Mouse (Mus musculus): ENCODE data around the gene Mthfd2. TPM values are rescaled to one million over a fixed set of nuclear protein-coding genes. Genes with fewer than 3 reads are reported as not detected.

Gene Mthfd2
- polyA plus RNA-seq (2015; fragmentation: Nextera tagmentation; extraction: Ambion mirVana), result 27.6 and 30.9 TPM in 2 replicates

- Histone ChIP-seq H3K36me3 (peaks cover 24% of the 10 kb centered on the region), H3K27ac (replicated peaks) (peak within 1 kb of the TSS; percentile 95), H3K27me3 (replicated peaks) (no peaks in the 10 kb centered on the region), H3K9ac (peak within 1 kb of the TSS; percentile 95), H3K9me3 (no peaks in the 10 kb centered on the region), H3K4me3 (peak within 1 kb of the TSS; percentile 70), H3K4me2 (peak within 1 kb of the TSS; percentile 88), H3K4me1 (peaks cover 22% of the 10 kb centered on the region)
- 1% methylated on average over 52 of the region's 65 CpGs for WGBS
- peak; percentile 96 for ATAC-seq (ENCODE audit: extremely low read depth, insufficient number of reproducible peaks, low FRiP score, low TSS enrichment)
These were observed at the start of gene Mthfd2, which contains the start of gene Mob1a for GRCm38 (mm10) chr6:83325525-83326393. TSS of gene Mthfd2 (minus strand) at chr6:83325908. TSS of gene Mob1a (plus strand) at chr6:83326016.

- H3K9ac ChIP-seq, result no peak overlapping the region
- H3K4me2 ChIP-seq, result no peak overlapping the region
- H3K27ac ChIP-seq (replicated peaks), result 0 out of 2 replicates have a peak overlapping the region, but pooled peaks have one; percentile 5
- no peaks in the 10 kb centered on the region for H3K9me3 ChIP-seq
- H3K36me3 ChIP-seq, result peaks cover 100% of the 10 kb centered on the region
- no peaks in the 10 kb centered on the region for H3K4me1 ChIP-seq
- no peak overlapping the region for H3K4me3 ChIP-seq
- H3K27me3 ChIP-seq (replicated peaks), result no peaks in the 10 kb centered on the region
- no peak for ATAC-seq (ENCODE audit: extremely low read depth, insufficient number of reproducible peaks, low FRiP score, low TSS enrichment)
- WGBS, result 78% methylated on average over 9 of the region's 9 CpGs
These were observed 48.1 kb upstream of the Mthfd2 start for GRCm38 (mm10) chr6:83373704-83374300.

- H3K4me3 ChIP-seq, result no peak overlapping the region
- H3K9ac ChIP-seq, result no peak overlapping the region
- H3K27ac ChIP-seq (replicated peaks), result no peak overlapping the region
- H3K27me3 ChIP-seq (replicated peaks), result no peaks in the 10 kb centered on the region
- WGBS, result 79% methylated on average over 3 of the region's 3 CpGs
- peaks cover 100% of the 10 kb centered on the region for H3K36me3 ChIP-seq
- no peak for ATAC-seq (ENCODE audit: extremely low read depth, insufficient number of reproducible peaks, low FRiP score, low TSS enrichment)
- H3K9me3 ChIP-seq, result no peaks in the 10 kb centered on the region
- no peaks in the 10 kb centered on the region for H3K4me1 ChIP-seq
- H3K4me2 ChIP-seq, result no peak overlapping the region
These were observed 45.6 kb upstream of the Mthfd2 start for GRCm38 (mm10) chr6:83371350-83371749.

- Histone ChIP-seq H3K9me3 (no peaks in the 10 kb centered on the region), H3K27me3 (replicated peaks) (no peaks in the 10 kb centered on the region), H3K4me3 (no peak overlapping the region), H3K9ac (no peak overlapping the region), H3K4me1 (no peaks in the 10 kb centered on the region), H3K27ac (replicated peaks) (no peak overlapping the region), H3K4me2 (no peak overlapping the region), H3K36me3 (peaks cover 98% of the 10 kb centered on the region)
- WGBS, result 89% methylated on average over 21 of the region's 21 CpGs
- ATAC-seq (ENCODE audit: extremely low read depth, insufficient number of reproducible peaks, low FRiP score, low TSS enrichment), result no peak
These were observed 44.7 kb upstream of the Mthfd2 start for GRCm38 (mm10) chr6:83370316-83370965.

GRCm38 (mm10) chr6:83363075-83363474 lies 37.4 kb upstream of the Mthfd2 start:
- ATAC-seq (ENCODE audit: extremely low read depth, insufficient number of reproducible peaks, low FRiP score, low TSS enrichment), result no peak
- Histone ChIP-seq H3K4me1 (no peaks in the 10 kb centered on the region), H3K27ac (replicated peaks) (no peak overlapping the region), H3K36me3 (peaks cover 88% of the 10 kb centered on the region), H3K9me3 (no peaks in the 10 kb centered on the region), H3K4me3 (no peak overlapping the region), H3K9ac (no peak overlapping the region), H3K27me3 (replicated peaks) (no peaks in the 10 kb centered on the region), H3K4me2 (no peak overlapping the region)
- WGBS, result 82% methylated on average over 12 of the region's 12 CpGs

- H3K9me3 ChIP-seq, result no peaks in the 10 kb centered on the region
- H3K27ac ChIP-seq (replicated peaks), result no peak overlapping the region
- H3K9ac ChIP-seq, result no peak overlapping the region
- H3K4me2 ChIP-seq, result no peak overlapping the region
- no peak overlapping the region for H3K4me3 ChIP-seq
- no peak for ATAC-seq (ENCODE audit: extremely low read depth, insufficient number of reproducible peaks, low FRiP score, low TSS enrichment)
- 65% methylated on average over 11 of the region's 11 CpGs for WGBS
- H3K27me3 ChIP-seq (replicated peaks), result no peaks in the 10 kb centered on the region
- H3K36me3 ChIP-seq, result peaks cover 83% of the 10 kb centered on the region
- H3K4me1 ChIP-seq, result peaks cover 3% of the 10 kb centered on the region
These were observed 36.0 kb upstream of the Mthfd2 start for GRCm38 (mm10) chr6:83361523-83362248.

GRCm38 (mm10) chr6:83357436-83357835 lies 31.7 kb upstream of the Mthfd2 start:
- Histone ChIP-seq H3K9ac (no peak overlapping the region), H3K36me3 (peaks cover 88% of the 10 kb centered on the region), H3K4me3 (no peak overlapping the region), H3K4me2 (no peak overlapping the region), H3K9me3 (no peaks in the 10 kb centered on the region), H3K4me1 (peaks cover 4% of the 10 kb centered on the region), H3K27me3 (replicated peaks) (no peaks in the 10 kb centered on the region), H3K27ac (replicated peaks) (no peak overlapping the region)
- no peak for ATAC-seq (ENCODE audit: extremely low read depth, insufficient number of reproducible peaks, low FRiP score, low TSS enrichment)
- 94% methylated on average over 10 of the region's 10 CpGs for WGBS

- H3K9me3 ChIP-seq, result no peaks in the 10 kb centered on the region
- peaks cover 4% of the 10 kb centered on the region for H3K4me1 ChIP-seq
- no peak overlapping the region for H3K4me3 ChIP-seq
- H3K27ac ChIP-seq (replicated peaks), result no peak overlapping the region
- H3K27me3 ChIP-seq (replicated peaks), result no peaks in the 10 kb centered on the region
- 23% methylated on average over 7 of the region's 7 CpGs for WGBS
- H3K9ac ChIP-seq, result no peak overlapping the region; the same call in 1 of the 2 replicates
- H3K4me2 ChIP-seq, result no peak overlapping the region
- peak; percentile 57; the same call in 1 of the 2 replicates for ATAC-seq (ENCODE audit: extremely low read depth, insufficient number of reproducible peaks, low FRiP score, low TSS enrichment)
- peaks cover 87% of the 10 kb centered on the region for H3K36me3 ChIP-seq
These were observed 30.9 kb upstream of the Mthfd2 start for GRCm38 (mm10) chr6:83356569-83357138.

- H3K4me1 ChIP-seq, result peaks cover 16% of the 10 kb centered on the region
- no peaks in the 10 kb centered on the region for H3K9me3 ChIP-seq
- ATAC-seq (ENCODE audit: extremely low read depth, insufficient number of reproducible peaks, low FRiP score, low TSS enrichment), result no peak
- H3K27me3 ChIP-seq (replicated peaks), result no peaks in the 10 kb centered on the region
- no peak overlapping the region for H3K4me3 ChIP-seq
- 82% methylated on average over 9 of the region's 9 CpGs for WGBS
- no peak overlapping the region for H3K4me2 ChIP-seq
- no peak overlapping the region for H3K9ac ChIP-seq
- H3K36me3 ChIP-seq, result peaks cover 75% of the 10 kb centered on the region
- no peak overlapping the region for H3K27ac ChIP-seq (replicated peaks)
These were observed 29.4 kb upstream of the Mthfd2 start for GRCm38 (mm10) chr6:83354856-83355781.

All from heart, embryonic 13.5 days (tissue).